Mouse (Mus musculus) forebrain, embryonic 14.5 days (tissue): ENCODE measurements around the gene Tcf7. TPM values are rescaled to one million over a fixed set of nuclear protein-coding genes. Genes with fewer than 3 reads are reported as not detected.

Experiments used
- ATAC-seq: fragments of 200-750 bp; cut with Nextera tagmentation; 2 replicates; pipeline ENCODE4 v1.8.0; 2017; ENCODE audit warnings: mild to moderate bottlenecking, moderate library complexity
- DNase-seq: peaks from one replicate; pipeline ENCODE4 v3.0.0-alpha.2; 2015; ENCODE audit warnings: low spot score
- H3K27ac ChIP-seq: fragments of 300-500 bp; sonication (generic); 2 replicates; pipeline ENCODE4 v1.5.1; 2014; ENCODE audit warnings: low read depth, mild to moderate bottlenecking, control low read depth, low read length, moderate library complexity
- H3K27me3 ChIP-seq: fragments of 300-500 bp; sonication (generic); replicated peaks from 2 replicates; pipeline ENCODE4 v1.6.1; 2014; ENCODE audit warnings: low read length, control low read depth, mixed read lengths; ENCODE audit not compliant: control insufficient read depth, insufficient read depth
- H3K36me3 ChIP-seq: fragments of 300-500 bp; sonication (generic); 2 replicates; pipeline ENCODE4 v1.6.1; 2014; ENCODE audit warnings: low read length, control low read depth; ENCODE audit not compliant: control insufficient read depth, insufficient read depth
- H3K4me1 ChIP-seq: fragments of 300-500 bp; sonication (generic); 2 replicates; pipeline ENCODE4 v1.6.1; 2014; ENCODE audit warnings: antibody characterized with exemption, low read length, control low read depth; ENCODE audit not compliant: control insufficient read depth, insufficient read depth
- H3K4me2 ChIP-seq: fragments of 300-500 bp; sonication (generic); 2 replicates; pipeline ENCODE4 v1.6.1; 2014; ENCODE audit warnings: mild to moderate bottlenecking, control low read depth, low read length
- H3K4me3 ChIP-seq: fragments of 300-500 bp; sonication (generic); 2 replicates; pipeline ENCODE4 v1.5.1; 2014; ENCODE audit warnings: low read depth, low read length, control low read depth
- H3K9ac ChIP-seq: fragments of 300-500 bp; sonication (generic); 2 replicates; pipeline ENCODE4 v1.6.1; 2014; ENCODE audit warnings: mild to moderate bottlenecking, low read length, control low read depth, moderate library complexity
- H3K9me3 ChIP-seq: fragments of 300-500 bp; sonication (generic); replicated peaks from 2 replicates; pipeline ENCODE4 v1.6.1; 2016; ENCODE audit warnings: low read length, control low read depth, mixed read lengths; ENCODE audit not compliant: control insufficient read depth
- WGBS: fragments of 180-500 bp; shearing (Covaris S2); extraction: QIAGEN DNeasy Blood & Tissue Kit; methylation state at CpG from one replicate; pipeline ENCODE4 v1.1.7; 2014; 5-methylcytosine and 5-hydroxymethylcytosine counted together
- polyA plus RNA-seq: library from polyadenylated mRNA; unstranded; fragments of >200 nt; fragmentation: Nextera tagmentation; extraction: Ambion mirVana; gene quantifications from 2 replicates; pipeline ENCODE4 v1.2.1, GENCODE M21; 2014

Gene Tcf7
- polyA plus RNA-seq, 1 experiment from 2014 or later: 2.6 TPM

DNA sequence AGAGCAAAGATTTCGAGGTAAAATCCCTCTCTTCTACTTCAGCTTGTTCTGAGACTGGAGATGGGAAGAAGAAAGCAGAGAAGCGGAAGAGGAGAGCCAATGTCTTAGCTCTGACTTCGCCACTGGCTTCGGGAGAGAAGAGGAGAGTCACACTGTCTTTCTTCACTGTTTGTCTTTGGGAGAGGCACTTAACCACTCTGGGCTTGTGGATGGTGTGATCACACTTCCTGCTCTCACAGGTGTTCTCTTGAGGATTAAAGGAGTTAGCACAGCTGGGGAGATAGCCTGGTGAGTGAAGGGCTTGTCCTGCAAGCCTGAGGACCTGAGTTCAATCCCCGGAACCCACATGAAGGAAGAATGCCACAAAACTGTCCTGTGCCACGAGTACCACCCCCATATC, 10.1 kb upstream of the Tcf7 start:
- no peak overlapping the region for H3K4me2 ChIP-seq
- no peaks in the 10 kb centered on the region for H3K4me1 ChIP-seq
- 75% methylated on average over 6 of the region's 6 CpGs for WGBS
- no peaks in the 10 kb centered on the region for H3K9me3 ChIP-seq
- no peak overlapping the region for H3K27ac ChIP-seq
- DNase-seq (no peak), ATAC-seq (no peak)
- H3K27me3 ChIP-seq: no peaks in the 10 kb centered on the region
- no peak overlapping the region for H3K4me3 ChIP-seq
- no peaks in the 10 kb centered on the region for H3K36me3 ChIP-seq
- H3K9ac ChIP-seq: no peak overlapping the region

DNA sequence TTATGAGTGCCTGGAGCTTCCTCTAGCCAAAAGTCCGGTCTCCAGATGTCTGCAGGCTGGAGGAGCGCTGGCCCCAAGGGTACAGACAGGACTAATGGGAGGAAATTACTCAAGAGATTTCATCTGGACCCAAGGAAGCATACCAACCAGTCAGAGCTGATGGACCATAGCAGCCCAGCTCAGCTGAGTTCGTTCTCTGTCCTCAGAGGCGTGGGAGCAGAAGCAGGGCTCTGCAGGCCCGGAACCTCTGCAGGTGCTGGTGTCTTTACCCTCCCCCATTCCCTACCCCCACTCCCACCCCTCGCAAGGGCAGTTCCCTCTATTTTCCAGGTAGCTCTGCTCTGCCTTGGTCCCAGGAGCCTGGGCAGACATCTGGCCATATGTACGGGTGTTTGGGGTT, 9.5 kb upstream of the Tcf7 start:
- 81% methylated on average over 7 of the region's 7 CpGs for WGBS
- Histone ChIP-seq H3K27me3 (no peaks in the 10 kb centered on the region), H3K4me2 (no peak overlapping the region), H3K36me3 (no peaks in the 10 kb centered on the region), H3K4me1 (no peaks in the 10 kb centered on the region), H3K27ac (no peak overlapping the region), H3K9me3 (no peaks in the 10 kb centered on the region), H3K9ac (no peak overlapping the region), H3K4me3 (no peak overlapping the region)
- ATAC-seq (no peak), DNase-seq (no peak)

DNA sequence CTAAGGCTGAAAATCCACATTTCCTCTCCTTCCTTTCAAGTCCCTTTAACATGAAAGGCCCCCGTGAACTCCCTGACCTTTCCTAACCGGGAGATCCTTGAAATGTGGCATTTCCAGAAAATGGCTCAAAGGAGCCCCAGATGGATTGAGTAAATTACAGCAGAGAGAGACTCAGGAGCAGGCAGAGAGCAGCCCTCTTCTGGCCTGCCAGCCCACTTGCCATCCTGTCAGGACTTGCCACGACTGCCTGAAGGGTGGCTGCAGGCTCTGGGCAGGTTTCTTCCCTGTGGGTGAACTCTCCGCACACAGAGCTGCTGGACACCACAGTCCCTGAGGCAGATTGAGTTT, 4.1 kb upstream of the Tcf7 start:
- DNase-seq (no peak), ATAC-seq (no peak)
- H3K27ac ChIP-seq: no peak overlapping the region
- no peak overlapping the region for H3K4me2 ChIP-seq
- peaks cover 17% of the 10 kb centered on the region; the same call in 1 of the 2 replicates for H3K27me3 ChIP-seq
- no peaks in the 10 kb centered on the region for H3K9me3 ChIP-seq
- no peaks in the 10 kb centered on the region for H3K36me3 ChIP-seq
- peaks cover 11% of the 10 kb centered on the region; the same call in 1 of the 2 replicates for H3K4me1 ChIP-seq
- 12% methylated on average over 4 of the region's 4 CpGs for WGBS
- no peak overlapping the region for H3K4me3 ChIP-seq
- no peak overlapping the region for H3K9ac ChIP-seq

DNA sequence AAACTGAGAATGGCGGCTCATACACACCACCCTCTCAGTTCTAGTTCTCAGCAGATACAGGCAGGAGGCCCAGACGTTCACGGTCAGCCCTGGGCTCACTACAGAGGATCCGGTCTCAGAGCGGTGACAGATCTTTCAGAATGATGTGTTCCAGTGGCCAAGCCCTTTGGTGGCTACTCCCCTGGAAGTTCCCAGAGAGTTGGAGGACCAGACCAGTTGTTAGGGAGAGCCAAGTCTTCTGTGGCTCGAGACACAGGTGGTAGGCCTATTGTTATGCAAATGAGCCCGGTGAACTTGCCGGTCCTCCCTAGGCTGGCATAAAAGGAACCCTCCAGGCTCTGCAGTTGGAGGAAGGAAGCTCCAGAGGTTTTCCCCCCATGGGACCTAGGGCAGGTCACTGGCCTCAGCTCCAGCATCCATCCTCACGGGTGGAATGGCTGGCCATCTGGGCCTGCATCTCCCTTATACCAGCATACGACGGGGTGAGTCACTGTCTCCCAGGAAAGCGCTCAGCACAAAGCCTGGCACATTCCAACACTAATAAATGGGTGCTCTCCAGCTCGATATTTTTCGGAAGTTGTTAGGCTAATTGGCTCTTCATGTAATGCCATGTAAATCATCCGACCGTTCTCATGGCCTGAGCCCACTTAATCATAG, 3.6 kb upstream of the Tcf7 start:
- Histone ChIP-seq H3K4me1 (peaks cover 11% of the 10 kb centered on the region; the same call in 1 of the 2 replicates), H3K9ac (no peak overlapping the region)

DNA sequence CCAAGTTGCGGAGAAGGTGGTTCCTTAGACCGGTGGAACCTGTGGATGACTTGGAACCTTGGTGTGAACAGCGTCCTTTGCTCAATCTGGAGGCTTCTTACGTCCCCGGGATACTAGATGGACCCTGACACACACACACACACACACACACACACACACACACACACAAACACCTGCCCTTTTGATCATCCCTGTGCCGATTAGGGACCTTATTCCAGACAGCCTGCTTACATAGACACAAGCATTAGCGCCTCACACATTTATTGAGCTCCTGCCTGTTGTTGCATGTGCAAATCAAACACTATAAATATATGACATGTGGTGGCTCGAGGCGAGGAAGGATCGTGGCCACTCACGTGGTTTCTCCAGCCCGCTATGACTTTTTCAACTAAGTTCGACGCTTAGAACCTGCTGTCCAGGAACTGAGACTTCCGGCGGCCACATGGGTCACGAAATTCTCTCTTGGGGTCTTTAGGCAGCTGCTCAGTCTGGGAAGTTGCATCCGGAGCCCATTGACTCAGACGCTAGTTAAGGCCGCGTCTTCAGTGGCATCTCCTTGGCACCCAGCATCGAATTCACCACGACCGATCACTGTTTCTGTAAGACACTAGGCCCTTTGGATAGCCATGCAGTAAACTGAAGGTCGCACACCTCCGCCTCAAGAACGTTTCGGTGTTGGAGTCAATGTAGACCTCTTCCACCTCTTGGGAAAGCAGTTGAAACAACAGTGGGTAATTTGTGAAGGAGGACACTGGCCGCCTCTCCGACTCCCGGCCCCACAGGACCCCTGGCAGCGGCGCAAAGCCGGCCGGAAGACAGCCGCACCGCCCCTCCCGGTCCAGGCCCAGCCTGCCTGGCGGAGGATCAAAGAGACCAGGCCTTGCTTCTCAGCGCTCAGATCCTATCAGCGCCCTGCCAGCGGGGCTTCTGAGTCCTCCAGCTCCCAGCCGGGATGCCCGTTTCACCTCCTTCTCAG, 1.1 kb upstream of the Tcf7 start:
- peak; percentile 8; the same call in 1 of the 2 replicates for ATAC-seq
- Histone ChIP-seq H3K27me3 (peaks cover 22% of the 10 kb centered on the region; the same call in 1 of the 2 replicates), H3K4me1 (peaks cover 11% of the 10 kb centered on the region; the same call in 1 of the 2 replicates), H3K4me2 (peak overlapping the region; percentile 93), H3K36me3 (no peaks in the 10 kb centered on the region), H3K9me3 (no peaks in the 10 kb centered on the region), H3K4me3 (peak overlapping the region; percentile 60), H3K27ac (no peak overlapping the region), H3K9ac (no peak overlapping the region)
- DNase-seq: peak; percentile 63
- WGBS: 12% methylated on average over 44 of the region's 44 CpGs

More for the DNA sequence above, 3.6 kb upstream of the Tcf7 start:
- Histone ChIP-seq H3K4me2 (no peak overlapping the region), H3K9me3 (no peaks in the 10 kb centered on the region), H3K36me3 (no peaks in the 10 kb centered on the region), H3K27me3 (peaks cover 22% of the 10 kb centered on the region; the same call in 1 of the 2 replicates), H3K4me3 (no peak overlapping the region), H3K27ac (no peak overlapping the region)
- DNase-seq (peak; percentile 50), ATAC-seq (no peak)
- 8% methylated on average over 16 of the region's 16 CpGs for WGBS

DNA sequence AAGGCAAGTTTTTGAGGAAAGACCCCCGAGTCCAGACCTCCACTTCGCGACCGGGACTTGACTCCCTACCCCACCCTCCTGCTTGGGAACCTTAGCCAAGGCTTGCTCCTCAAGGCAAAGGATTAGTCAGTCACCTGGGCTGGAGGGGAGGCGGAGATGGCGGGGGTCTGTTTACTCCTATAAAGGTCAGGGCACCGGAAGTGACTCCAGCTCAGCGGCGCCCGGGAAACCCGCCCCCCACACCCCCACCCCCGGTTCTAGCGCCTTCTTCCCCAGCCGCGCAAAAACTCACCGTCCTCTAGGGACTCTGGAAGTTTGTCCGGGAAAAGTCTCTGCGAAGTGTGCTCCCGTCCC, 417 bp downstream of the Tcf7 start:
- Histone ChIP-seq H3K9ac (peak overlapping the region; percentile 69), H3K4me3 (peak overlapping the region; percentile 60), H3K27ac (no peak overlapping the region), H3K27me3 (peaks cover 22% of the 10 kb centered on the region; the same call in 1 of the 2 replicates), H3K9me3 (no peaks in the 10 kb centered on the region), H3K4me1 (peaks cover 11% of the 10 kb centered on the region; the same call in 1 of the 2 replicates), H3K36me3 (no peaks in the 10 kb centered on the region), H3K4me2 (peak overlapping the region; percentile 93)
- ATAC-seq: no peak; the same call in 1 of the 2 replicates
- peak; percentile 29 for DNase-seq
- WGBS: under 1% methylated on average over 19 of the region's 19 CpGs

DNA sequence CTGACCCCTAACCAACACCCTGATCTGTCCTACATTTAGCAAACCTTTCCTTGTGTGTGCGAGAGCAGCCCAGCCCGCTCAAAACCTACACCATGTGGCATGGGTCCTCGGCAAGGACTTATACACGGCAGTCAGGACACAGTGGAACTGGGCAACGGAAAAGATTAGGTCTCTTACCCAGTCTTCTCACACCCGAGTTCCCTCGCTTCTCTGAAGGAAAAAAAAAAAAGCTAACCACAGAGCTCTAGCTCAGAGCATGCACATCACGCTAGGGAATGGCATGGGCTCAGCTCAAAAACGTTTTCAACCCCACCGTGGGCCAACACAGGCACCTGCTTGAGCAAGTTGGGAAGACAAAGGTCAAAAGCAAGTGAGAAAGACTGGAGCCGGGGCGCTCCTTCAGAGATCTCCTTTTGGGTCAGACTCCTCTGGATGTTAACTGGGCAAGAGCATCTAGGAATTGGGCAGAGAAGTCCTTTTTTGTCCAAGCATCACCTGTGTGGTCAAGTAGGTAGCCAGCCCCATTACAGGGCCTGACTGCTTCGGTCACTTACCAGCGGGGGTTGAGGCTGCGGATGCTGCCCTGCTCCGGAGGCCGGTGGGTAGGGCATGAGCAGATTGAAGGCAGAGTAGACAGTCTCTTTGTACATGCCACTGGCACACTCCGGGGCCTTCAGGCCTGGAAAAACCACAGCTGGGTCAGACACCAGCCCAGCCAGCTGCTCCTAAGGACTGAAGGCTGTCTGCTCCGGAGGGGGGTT, 1.1 kb downstream of the Tcf7 start:
- whole genome bisulfite sequencing: 62% methylated on average over 19 of the region's 19 CpGs
- H3K27ac ChIP-seq: no peak overlapping the region
- H3K9ac ChIP-seq: peak overlapping the region; percentile 69; the same call in 1 of the 2 replicates
- no peaks in the 10 kb centered on the region for H3K9me3 ChIP-seq
- peak overlapping the region; percentile 60; the same call in 1 of the 2 replicates for H3K4me3 ChIP-seq
- H3K36me3 ChIP-seq: no peaks in the 10 kb centered on the region
- no peak for ATAC-seq
- H3K4me1 ChIP-seq: peaks cover 11% of the 10 kb centered on the region; the same call in 1 of the 2 replicates
- H3K4me2 ChIP-seq: peak overlapping the region; percentile 93
- DNase-seq: no peak
- H3K27me3 ChIP-seq: peaks cover 22% of the 10 kb centered on the region; the same call in 1 of the 2 replicates

DNA sequence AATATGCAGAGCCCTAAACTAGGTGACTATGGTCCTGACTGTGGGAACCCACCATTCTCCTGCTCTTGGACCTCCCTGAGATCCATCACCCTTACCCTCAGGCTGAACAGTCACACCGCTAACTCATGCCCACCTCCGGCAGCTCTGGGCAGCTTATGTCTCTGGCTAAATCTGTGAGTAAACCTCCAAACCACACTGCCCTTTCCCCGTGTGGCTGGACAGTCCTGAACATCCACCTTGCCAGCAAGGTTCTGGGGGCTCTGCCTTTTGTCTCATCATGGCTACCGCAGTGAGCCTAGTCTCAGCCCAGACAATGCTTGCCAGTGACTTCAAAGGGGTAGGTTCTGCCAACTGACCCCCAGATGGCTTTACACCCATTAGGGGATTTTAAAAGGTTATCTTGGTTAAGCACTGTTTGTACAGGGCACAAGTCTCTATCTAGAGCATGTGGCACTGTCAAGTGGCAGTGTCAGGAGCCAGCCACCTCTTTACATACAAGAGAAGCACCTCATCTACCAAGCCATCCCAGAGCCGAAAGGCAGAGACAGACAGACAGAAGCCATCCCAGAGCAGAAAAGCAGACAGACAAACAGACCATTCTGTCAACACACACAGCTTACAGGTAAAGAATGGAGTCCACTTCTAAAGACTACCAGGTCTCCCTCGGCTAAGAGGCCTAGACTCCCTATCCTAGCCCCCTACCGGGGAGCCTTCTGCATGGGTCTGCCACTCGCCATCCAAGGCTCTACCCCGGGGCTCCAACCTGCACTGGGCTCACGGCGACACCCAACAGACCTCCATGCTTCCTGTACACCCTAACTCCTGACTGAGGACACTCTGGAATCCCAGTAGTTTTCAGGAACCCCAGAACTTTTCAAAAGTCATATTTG, 2.0 kb downstream of the Tcf7 start:
- Histone ChIP-seq H3K9ac (no peak overlapping the region), H3K27ac (no peak overlapping the region), H3K4me1 (peaks cover 5% of the 10 kb centered on the region; the same call in 1 of the 2 replicates), H3K4me2 (no peak overlapping the region), H3K36me3 (no peaks in the 10 kb centered on the region), H3K9me3 (no peaks in the 10 kb centered on the region), H3K27me3 (peaks cover 21% of the 10 kb centered on the region; the same call in 1 of the 2 replicates), H3K4me3 (no peak overlapping the region)
- ATAC-seq (no peak), DNase-seq (no peak)
- WGBS: 88% methylated on average over 11 of the region's 11 CpGs
